ENCODE assay signal across 8 mouse cellular contexts in the genomic region with DNA sequence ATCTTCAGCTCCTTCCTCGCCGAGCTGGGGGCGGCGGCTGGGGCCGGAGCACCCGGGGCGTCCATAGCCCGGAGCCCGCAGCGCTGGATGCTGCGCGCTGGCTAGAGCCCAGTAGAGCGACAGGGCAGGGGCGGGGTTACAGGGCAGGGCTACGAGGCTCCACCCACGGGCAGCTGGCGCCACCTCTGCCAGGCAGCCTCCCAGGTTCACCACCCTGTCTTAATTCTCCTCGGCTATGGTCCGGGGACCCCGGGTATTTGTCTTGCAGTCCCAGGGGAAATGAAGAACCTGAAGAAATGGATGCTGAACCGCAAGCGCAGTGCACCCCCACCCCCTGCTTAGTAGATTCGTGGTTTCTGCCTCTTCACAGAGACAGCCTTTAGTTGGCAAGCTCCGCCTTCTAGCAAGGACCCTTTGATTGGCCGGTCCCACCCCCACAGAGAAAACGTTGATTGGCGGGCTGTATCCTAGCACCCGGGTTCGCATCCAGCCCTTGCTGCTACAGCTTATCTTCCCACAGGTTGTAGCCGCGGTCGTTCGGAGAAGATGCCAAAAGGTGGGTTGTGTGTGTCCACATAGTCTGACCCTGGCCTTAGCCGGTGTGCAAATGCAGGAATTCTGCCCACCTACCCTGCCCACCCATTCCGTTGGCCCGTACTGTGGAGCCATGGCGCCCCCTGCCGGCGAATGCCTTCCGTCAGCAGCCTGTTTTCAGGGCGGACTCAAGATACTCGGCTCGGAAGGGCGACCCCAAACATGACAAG. TPM values are rescaled to one million over a fixed set of nuclear protein-coding genes. Genes with fewer than 3 reads are reported as not detected.
DNase-seq lines count a peak whose midpoint lies in the region; ATAC-seq and TF ChIP-seq lines count a peak whose summit lies in the region.

A gene (minus strand): TSS at position 385 of the 764 bp plus-strand sequence.

- H3K36me3 ChIP-seq in ES-E14 (ENCODE audit: control insufficient read depth, insufficient read depth, low read length, poor library complexity, severe bottlenecking): peaks cover 6% of the 10 kb centered on the region
- peaks cover 2% of the 10 kb centered on the region; the same call in 1 of the 2 replicates for H3K36me3 ChIP-seq in forebrain, embryonic 16.5 days (ENCODE audit: control insufficient read depth, insufficient read depth)
- peaks cover 23% of the 10 kb centered on the region; the same call in 1 of the 2 replicates for H3K36me3 ChIP-seq in lung, embryonic 14.5 days (ENCODE audit: insufficient read depth)
- H3K36me3 ChIP-seq in neural tube, embryonic 15.5 days: 0 out of 2 replicates have a peak, but pooled peaks cover 5% of the 10 kb centered on the region

- no peak within 1 kb of the TSS; the same call in 1 of the 2 replicates for H3K27ac ChIP-seq in ES-E14 (ENCODE audit: insufficient read depth, low read depth, low read length, poor library complexity, severe bottlenecking)
- H3K27ac ChIP-seq in forebrain, embryonic 16.5 days (ENCODE audit: low read length): peak within 1 kb of the TSS; percentile 100
- peak within 1 kb of the TSS; percentile 100 for H3K27ac ChIP-seq in layer of hippocampus, adult 2 months
- H3K27ac ChIP-seq in lung, embryonic 14.5 days (ENCODE audit: low read depth): peak within 1 kb of the TSS; percentile 100
- peak within 1 kb of the TSS; percentile 97 for H3K27ac ChIP-seq in neural tube, embryonic 15.5 days (replicated peaks)

- H3K4me1 ChIP-seq in ES-E14 (ENCODE audit: control insufficient read depth in 2 of 2, insufficient read depth in 2 of 2, low read length in 2 of 2, poor library complexity in 1 of 2): peaks cover 0 to 7% of the 10 kb centered on the region in 2 experiments; a peak in 1 of 4 replicates
- H3K4me1 ChIP-seq in forebrain, embryonic 16.5 days (replicated peaks; ENCODE audit: control insufficient read depth, insufficient read depth, low read length): peaks cover 60% of the 10 kb centered on the region
- H3K4me1 ChIP-seq in lung, embryonic 14.5 days (ENCODE audit: insufficient read depth): peaks cover 40% of the 10 kb centered on the region
- peaks cover 67% of the 10 kb centered on the region for H3K4me1 ChIP-seq in neural tube, embryonic 15.5 days

- peak within 1 kb of the TSS; percentile 60 to 84 for H3K4me3 ChIP-seq in ES-E14 (ENCODE audit: insufficient read depth in 1 of 2, low read depth in 1 of 2, low read length in 2 of 2, poor library complexity in 1 of 2, severe bottlenecking in 1 of 2)
- peak within 1 kb of the TSS; percentile 48 for H3K4me3 ChIP-seq in forebrain, embryonic 16.5 days (replicated peaks; ENCODE audit: low read length)
- peak within 1 kb of the TSS; percentile 85 for H3K4me3 ChIP-seq in layer of hippocampus, adult 2 months
- peak within 1 kb of the TSS; percentile 33 for H3K4me3 ChIP-seq in lung, embryonic 14.5 days (ENCODE audit: low read depth, low read length)
- H3K4me3 ChIP-seq in neural tube, embryonic 15.5 days (replicated peaks): peak within 1 kb of the TSS; percentile 45

- H3K4me2 ChIP-seq in forebrain, embryonic 16.5 days (ENCODE audit: low read length): peak within 1 kb of the TSS; percentile 99
- H3K4me2 ChIP-seq in lung, embryonic 14.5 days: peak within 1 kb of the TSS; percentile 100
- peak within 1 kb of the TSS; percentile 91 for H3K4me2 ChIP-seq in neural tube, embryonic 15.5 days

- no peaks in the 10 kb centered on the region for H3K9me3 ChIP-seq in ES-E14 (ENCODE audit: control insufficient read depth, insufficient read depth, low read depth, low read length)
- H3K9me3 ChIP-seq in forebrain, embryonic 16.5 days (ENCODE audit: control insufficient read depth, low read length): no peaks in the 10 kb centered on the region
- H3K9me3 ChIP-seq in lung, embryonic 14.5 days (ENCODE audit: low read depth, low read length): no peaks in the 10 kb centered on the region
- H3K9me3 ChIP-seq in neural tube, embryonic 15.5 days (replicated peaks): no peaks in the 10 kb centered on the region

- in situ Hi-C loops in ES-E14 (cut with MboI; ENCODE audit: low sequenced_read_pairs in 2 of 2, unreplicated experiment in 2 of 2): loop anchor here in 1 of 2 experiments (5.0 kb wide), 1 partner anchor 35 kb away; a partner anchor contains a TSS

- intact Hi-C loops in heart, postnatal 25 days (cut with DNase I): loop anchor here (1.0 to 2.0 kb wide), 3 partner anchors 16 to 70 kb away; no protein-coding TSS in a partner anchor

- DNase-seq in ES-E14 (ENCODE audit: low read depth, low spot score): peak; percentile 90
- peak; percentile 90 for DNase-seq in cerebellum, adult 11-12 months
- DNase-seq in heart, postnatal 25 days (ENCODE audit: low spot score): peak; percentile 67
- peak; percentile 86 to 92 for DNase-seq in layer of hippocampus, adult 2 months (ENCODE audit: low spot score in 2 of 2)
- DNase-seq in lung, embryonic 14.5 days: peak; percentile 86
- peak; percentile 93 for DNase-seq in thymus, postnatal 0 days (ENCODE audit: low spot score)

- TF ChIP-seq CTCF in layer of hippocampus, adult 2 months (conservative IDR thresholded peaks at IDR 0.05): peak; percentile 84
- TF ChIP-seq CTCF in lung, embryonic 14.5 days (IDR thresholded peaks at IDR 0.05; ENCODE audit: low read depth): peak; percentile 98

- peak within 1 kb of the TSS; percentile 56 for H3K9ac ChIP-seq in ES-E14 (ENCODE audit: insufficient read depth, low read depth, low read length, poor library complexity, severe bottlenecking)
- H3K9ac ChIP-seq in forebrain, embryonic 16.5 days (replicated peaks; ENCODE audit: low read depth, low read length): peak within 1 kb of the TSS; percentile 58
- H3K9ac ChIP-seq in lung, embryonic 14.5 days: peak within 1 kb of the TSS; percentile 58
- H3K9ac ChIP-seq in neural tube, embryonic 15.5 days (replicated peaks): peak within 1 kb of the TSS; percentile 54

- H3K27me3 ChIP-seq in forebrain, embryonic 16.5 days (replicated peaks; ENCODE audit: control insufficient read depth, insufficient read depth, low read length): no peaks in the 10 kb centered on the region
- H3K27me3 ChIP-seq in lung, embryonic 14.5 days (ENCODE audit: insufficient read depth, low read length): no peaks in the 10 kb centered on the region
- H3K27me3 ChIP-seq in neural tube, embryonic 15.5 days (replicated peaks): no peaks in the 10 kb centered on the region

- peak; percentile 32 for ATAC-seq in forebrain, embryonic 16.5 days
- peak; percentile 56 for ATAC-seq in lung, embryonic 14.5 days (ENCODE audit: insufficient read depth)
- peak; percentile 43 for ATAC-seq in neural tube, embryonic 15.5 days (ENCODE audit: low FRiP score)

- WGBS in forebrain, embryonic 16.5 days: 3% methylated on average over 41 of the region's 44 CpGs
- 2% methylated on average over 44 of the region's 44 CpGs for WGBS in lung, embryonic 14.5 days
- WGBS in neural tube, embryonic 15.5 days: 3% methylated on average over 44 of the region's 44 CpGs

TF ChIP-seq in ES-E14, 5 proteins besides CTCF, POLR2A, EP300 and RAD21:
- TF ChIP-seq HCFC1 (IDR thresholded peaks at IDR 0.05; ENCODE audit: borderline replicate concordance, insufficient read depth, low read length) (peak; percentile 52; the same call in 1 of the 2 replicates), MAFK (IDR thresholded peaks at IDR 0.05; ENCODE audit: insufficient read depth, low read depth, low read length) (no peak)

RNA-seq across cellular contexts. Expression of the gene that starts here (rescaled TPM):
- total RNA-seq in ES-E14 (2012; rRNA removed): 2.3 and 2.5 TPM in 2 replicates
- 15.8 and 18.7 TPM in 2 replicates for polyA plus RNA-seq in forebrain, embryonic 16.5 days (2015; fragmentation: Nextera tagmentation; extraction: Ambion mirVana)
- under 1 TPM; 0.36 to 0.45 TPM for total RNA-seq in heart, postnatal 25 days (2021)
- 10 to 100 TPM; 43.3 to 46.3 TPM for total RNA-seq in layer of hippocampus, adult 2 months (2021)
- 2.4 and 2.5 TPM in 2 replicates for polyA plus RNA-seq in lung, embryonic 14.5 days (2014; fragmentation: Nextera tagmentation; extraction: Ambion mirVana)
- 19.2 and 20.9 TPM in 2 replicates for polyA plus RNA-seq in neural tube, embryonic 15.5 days (2015; fragmentation: Nextera tagmentation; extraction: Ambion mirVana)
- 10.4 and 11.1 TPM in 2 replicates for polyA plus RNA-seq in thymus, postnatal 0 days (2015; fragmentation: Nextera tagmentation; extraction: Ambion mirVana)

Comparison
In these comparisons a context has a peak if more than half of its experiments do, and no peak if none do; other contexts are left out.
1. RNA of the gene that starts here (total RNA-seq): 43.3 to 46.3 TPM in layer of hippocampus, adult 2 months; 2.3 to 2.5 TPM in ES-E14 and 0.36 to 0.45 TPM in heart, postnatal 25 days; every median in the first group is over 10 times any median in the second.
2. Peak in DNase-seq in heart, postnatal 25 days; RNA of the gene not detected or under 1 TPM.
3. H3K4me3 ChIP-seq: peak in every context shown above with its lines; median percentile 85 in layer of hippocampus, adult 2 months; 72 in ES-E14; 48 in forebrain, embryonic 16.5 days; 45 in neural tube, embryonic 15.5 days; 33 in lung, embryonic 14.5 days.
4. Peak in every context shown above with its lines, with median percentiles within 50 percentile points of each other: DNase-seq, H3K9ac ChIP-seq, ATAC-seq and H3K4me2 ChIP-seq.